Mouse (Mus musculus): ENCODE measurements around the gene Epor.

- no peak for TF ChIP-seq TAL1 (IDR thresholded peaks at IDR 0.05; ENCODE audit: low read length)
- no peak for TF ChIP-seq GATA1 (IDR thresholded peaks at IDR 0.05; ENCODE audit: low read length)
Measured at GRCm38 (mm10) chr9:21916851-21917492, 46.3 kb downstream of the Epor start.

Data from erythroblast, embryonic 14.5 days (primary cell).